Mouse (Mus musculus) monocyte, adult 2 months (primary cell): ENCODE results near the gene Ggcx.
"Not testable (repeated sequence)": the region's sequence is repeated elsewhere in the genome, so short reads cannot be mapped to it uniquely, and the experiment has no call there.

ENCODE experiments used
- DNase-seq, 2 experiments: peaks; one replicate each; pipeline ENCODE4 v3.0.0; 2022; ENCODE audit warnings: low spot score in 2 of 2, low read depth in 1 of 2

Ggcx gene

DNA sequence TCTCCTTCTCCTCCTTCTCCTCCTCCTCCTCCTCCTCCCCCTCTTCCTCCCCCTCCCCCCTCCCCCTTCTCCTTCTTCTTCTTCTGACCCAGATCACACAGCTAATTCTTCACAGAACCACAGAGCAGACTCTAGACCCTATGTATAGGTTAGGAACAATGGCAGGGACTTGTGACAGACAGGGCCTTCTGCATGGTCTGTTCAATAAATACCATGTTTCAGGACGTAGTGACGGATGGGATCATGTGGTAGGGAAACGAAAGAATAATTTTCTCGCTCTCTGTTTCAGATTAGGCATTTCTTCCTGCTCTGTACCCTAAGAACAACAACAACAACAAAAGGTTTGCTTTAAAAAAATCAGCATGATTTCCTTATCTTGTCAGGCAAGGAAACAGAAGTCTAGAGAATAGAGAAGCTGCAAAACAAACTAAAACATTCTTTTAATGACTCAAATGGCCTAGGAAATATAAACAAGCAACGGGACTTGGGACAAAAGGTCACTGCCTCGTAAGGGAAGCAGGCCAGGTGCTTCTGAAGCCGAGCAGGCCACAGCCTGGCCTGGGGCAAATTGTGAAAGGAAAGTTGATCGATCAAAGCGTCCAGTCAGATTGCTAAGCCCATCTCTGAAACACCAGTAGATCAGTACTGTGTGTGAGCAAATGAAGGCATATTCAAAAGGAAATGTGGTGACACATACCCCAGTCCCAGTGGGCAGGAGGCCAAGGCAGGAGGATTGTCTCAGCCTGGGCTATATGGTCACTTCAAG lies 46.1 kb downstream of the Ggcx start:
- DNase-seq = no peak

GRCm38 (mm10) chr6:72462550-72463257 lies 48.6 kb downstream of the Ggcx start:
- not testable (repeated sequence) for DNase-seq

GRCm38 (mm10) chr6:72465361-72466157 lies 51.5 kb downstream of the Ggcx start:
- no peak for DNase-seq

DNA sequence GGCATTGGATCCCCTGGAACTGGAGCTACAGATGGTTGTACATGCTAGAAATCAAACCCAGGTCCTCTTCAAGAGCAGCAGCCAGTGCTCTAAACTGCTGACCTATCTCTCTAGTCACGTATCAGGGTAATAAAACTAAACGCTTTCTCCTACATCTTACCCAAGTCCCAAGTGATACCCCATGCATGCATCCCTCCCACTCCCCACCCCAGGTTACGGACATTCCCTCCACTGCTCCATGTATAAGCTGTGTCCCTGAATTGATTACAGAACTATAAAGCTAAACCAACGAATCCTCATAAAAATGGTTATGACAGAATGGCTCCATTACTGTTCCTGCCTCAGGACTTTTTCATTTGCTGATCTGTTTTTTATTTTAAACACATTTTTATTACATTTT lies 52.1 kb downstream of the Ggcx start:
- DNase-seq = no peak

- DNase-seq = no peak
Measured at GRCm38 (mm10) chr6:72473264-72474041, 59.3 kb downstream of the Ggcx start.

DNA sequence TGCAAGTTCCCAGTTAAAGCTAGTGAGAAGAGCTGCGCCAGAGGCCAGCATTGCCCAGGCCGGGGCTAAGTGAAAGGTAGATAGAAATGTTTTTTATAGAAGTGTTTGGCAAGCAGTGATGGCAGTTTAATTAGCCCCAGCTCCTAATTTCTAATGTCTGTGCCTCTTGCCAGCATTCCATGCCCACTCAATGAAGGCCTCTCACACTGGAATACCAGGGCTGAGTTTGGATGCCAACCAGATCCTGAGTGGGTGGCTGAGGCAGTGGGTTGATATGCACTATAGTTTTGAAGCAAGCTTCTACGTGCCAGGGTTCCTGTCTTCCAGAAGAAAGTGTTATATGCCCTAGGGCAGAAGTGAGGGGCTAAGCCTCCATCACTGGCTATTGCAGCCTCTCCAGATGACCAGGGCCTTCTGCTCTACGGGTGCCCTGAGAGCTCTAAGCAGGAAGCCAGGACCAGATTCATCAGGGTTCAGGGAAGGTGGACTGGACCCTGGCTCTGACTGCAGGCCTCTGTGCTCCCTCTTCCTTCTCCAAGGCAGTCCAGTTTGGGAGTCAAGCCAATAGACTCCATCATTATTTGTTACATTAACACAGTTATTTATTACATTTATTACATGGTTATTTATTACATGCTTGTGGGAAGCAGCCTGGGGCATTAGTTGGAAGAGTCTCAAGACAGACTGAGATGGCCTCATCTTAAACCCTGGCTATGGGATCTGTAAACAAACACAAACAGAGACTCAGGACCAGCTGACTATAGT lies 61.3 kb downstream of the Ggcx start:
- DNase-seq = no peak

DNA sequence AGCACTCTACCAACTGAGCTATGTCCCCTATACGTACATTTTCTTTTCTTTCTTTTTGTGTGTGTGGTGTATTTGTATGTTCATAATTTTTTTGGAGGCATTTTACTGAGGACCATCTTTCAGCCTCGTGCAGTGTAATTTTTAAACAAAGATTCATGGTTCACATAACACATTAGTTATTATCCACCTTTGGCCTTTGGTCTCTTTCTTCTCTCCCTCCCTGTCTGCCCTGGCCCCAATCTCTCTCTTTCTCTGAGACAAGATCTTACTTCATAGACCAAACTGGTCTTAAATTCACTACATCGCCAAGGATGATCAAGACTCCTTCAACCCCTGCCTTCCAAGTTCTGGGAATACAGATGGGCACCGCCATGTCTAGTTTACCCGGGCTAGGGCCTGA lies 62.7 kb downstream of the Ggcx start:
- no peak for DNase-seq

- no peak for DNase-seq
Measured at GRCm38 (mm10) chr6:72477621-72478020, 63.5 kb downstream of the Ggcx start.

DNA sequence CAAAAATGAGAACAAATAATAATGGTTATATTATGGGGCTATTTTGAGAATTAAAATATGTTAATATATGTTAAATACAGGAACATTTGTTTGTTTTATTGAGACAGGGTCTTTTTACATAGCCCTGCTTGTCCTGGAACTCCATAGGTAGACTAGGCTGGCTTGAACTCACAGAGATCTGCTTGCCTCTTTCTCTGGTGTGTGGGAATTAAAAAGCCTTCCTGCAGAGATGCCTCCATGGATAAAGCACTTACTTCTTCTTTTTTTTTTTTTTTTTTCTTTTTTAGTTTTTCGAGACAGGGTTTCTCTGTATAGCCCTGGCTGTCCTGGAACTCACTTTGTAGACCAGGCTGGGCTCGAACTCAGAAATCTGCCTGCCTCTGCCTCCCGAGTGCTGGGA lies 64.6 kb downstream of the Ggcx start:
- not testable (repeated sequence) for DNase-seq

- no peak for DNase-seq
Measured at GRCm38 (mm10) chr6:72479645-72480421, 65.7 kb downstream of the Ggcx start.

DNA sequence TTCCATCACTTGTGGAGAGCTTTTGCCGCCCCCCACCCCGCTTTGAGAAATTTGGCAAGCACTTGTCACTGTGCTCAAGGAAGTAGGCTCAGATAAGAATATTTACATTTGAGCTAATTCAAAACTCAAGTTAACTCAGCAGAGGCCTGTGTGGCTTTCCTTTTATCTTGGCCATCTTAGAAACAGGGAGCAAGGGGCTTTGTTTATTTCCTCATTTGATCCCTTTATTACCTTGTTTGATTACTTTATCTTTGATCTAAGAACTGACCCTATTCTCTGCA lies 66.3 kb downstream of the Ggcx start:
- no peak for DNase-seq
